Mouse (Mus musculus) bone marrow, adult 2 months (tissue): Measurements from ENCODE around the gene Ywhab. TPM values are rescaled to one million over a fixed set of nuclear protein-coding genes. Genes with fewer than 3 reads are reported as not detected.

Source experiments
- H3K27ac ChIP-seq: fragments of 200-500 bp; 2 replicates; pipeline ENCODE4 v1.5.1; 2012; ENCODE audit warnings: low read depth, mild to moderate bottlenecking, control low read depth, inconsistent platforms, low read length; ENCODE audit not compliant: control insufficient read depth, poor library complexity, insufficient read depth
- H3K4me1 ChIP-seq: fragments of 200-500 bp; 2 replicates; pipeline ENCODE4 v1.6.1; 2011; ENCODE audit warnings: low read length; ENCODE audit not compliant: control insufficient read depth, insufficient read depth
- H3K4me3 ChIP-seq: fragments of 200-500 bp; replicated peaks from 2 replicates; pipeline ENCODE3; 2011; ENCODE audit warnings: mild to moderate bottlenecking, low read depth, low read length, control low read depth; ENCODE audit not compliant: control insufficient read depth
- CTCF ChIP-seq: fragments of 200-500 bp; IDR thresholded peaks from 2 replicates; pipeline ENCODE4 v1.5.1; 2011; ENCODE audit warnings: low read length, control low read depth; ENCODE audit not compliant: control insufficient read depth, insufficient read depth
- POLR2A ChIP-seq: fragments of 200-500 bp; IDR thresholded peaks from 2 replicates; pipeline ENCODE4 v1.6.1; 2011; ENCODE audit warnings: low read depth, mild to moderate bottlenecking, control low read depth, low read length, borderline replicate concordance; ENCODE audit not compliant: control insufficient read depth
- WGBS: fragments of 180-500 bp; shearing (Covaris S2); methylation state at CpG from one replicate; pipeline ENCODE4 v1.1.7; 2018; 5-methylcytosine and 5-hydroxymethylcytosine counted together
- polyA plus RNA-seq: library from polyadenylated mRNA; stranded (reverse); fragments of >200 nt; gene quantifications from 2 replicates; pipeline ENCODE4 v1.2.4, GENCODE M21; 2011; ENCODE audit warnings: low replicate concordance; ENCODE audit not compliant: missing spikeins, insufficient read depth, insufficient read length

Ywhab gene
- 38.3 and 61.2 TPM in 2 replicates for polyA plus RNA-seq

GRCm38 (mm10) chr2:163994654-163994976, at the start of gene Ywhab:
TSS of gene Ywhab (plus strand) at chr2:163994960.
- WGBS: 1% methylated on average over 14 of the region's 14 CpGs
- H3K4me1 ChIP-seq: peaks cover 1% of the 10 kb centered on the region; the same call in 1 of the 2 replicates
- TF ChIP-seq CTCF (no peak), POLR2A (no peak)
- H3K4me3 ChIP-seq: peak within 1 kb of the TSS; percentile 96
- H3K27ac ChIP-seq: peak within 1 kb of the TSS; percentile 99

- TF ChIP-seq POLR2A (no peak), CTCF (no peak)
- H3K4me3 ChIP-seq: no peak overlapping the region
- WGBS: 74% methylated on average over 15 of the region's 15 CpGs
- H3K4me1 ChIP-seq: no peaks in the 10 kb centered on the region
- no peak overlapping the region for H3K27ac ChIP-seq
Observed at GRCm38 (mm10) chr2:163946221-163946620, 48.5 kb upstream of the Ywhab start.

DNA sequence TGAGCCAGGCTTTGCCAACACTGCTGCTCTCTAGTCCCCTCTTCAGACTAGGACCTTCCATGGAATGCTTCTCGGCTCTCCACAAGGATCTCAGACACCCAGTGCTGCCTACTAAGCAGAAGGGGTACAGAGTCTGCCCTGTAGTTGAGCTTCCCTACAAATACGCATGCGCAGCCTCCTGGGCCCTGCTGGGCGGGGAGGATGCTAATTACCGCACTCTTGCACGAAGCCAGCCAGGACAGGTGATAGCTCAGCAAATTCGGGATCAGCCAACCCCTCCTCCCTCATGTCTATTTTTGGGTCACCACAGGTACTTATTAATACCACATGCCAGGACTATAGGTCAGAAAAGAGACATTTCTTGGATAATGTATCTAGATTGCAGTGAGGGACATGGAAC, 46.8 kb upstream of the Ywhab start:
- no peaks in the 10 kb centered on the region for H3K4me1 ChIP-seq
- no peak overlapping the region for H3K4me3 ChIP-seq
- TF ChIP-seq CTCF (no peak), POLR2A (no peak)
- WGBS: 76% methylated on average over 7 of the region's 7 CpGs
- H3K27ac ChIP-seq: no peak overlapping the region

DNA sequence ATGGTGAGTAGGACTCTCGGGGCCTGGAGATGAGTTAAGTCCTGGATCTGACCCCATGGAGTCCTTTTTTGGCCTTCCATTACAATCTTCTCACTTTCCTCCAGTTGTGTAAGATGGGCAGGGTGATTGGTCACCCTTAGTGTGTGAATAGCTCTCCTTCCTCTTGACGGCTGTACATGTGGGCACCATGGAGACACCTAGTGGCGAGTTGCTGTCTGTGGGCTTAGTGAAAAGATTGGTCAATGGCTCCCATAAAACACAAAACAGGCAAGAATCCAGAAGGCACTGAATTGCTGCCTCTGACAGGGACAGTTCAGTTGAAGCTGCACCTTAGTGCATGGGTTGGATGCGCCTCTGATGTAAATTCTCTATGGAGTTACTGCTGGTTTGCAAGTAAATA, 43.0 kb upstream of the Ywhab start:
- Histone ChIP-seq H3K4me1 (no peaks in the 10 kb centered on the region), H3K27ac (no peak overlapping the region), H3K4me3 (no peak overlapping the region)
- TF ChIP-seq POLR2A (no peak), CTCF (peak; percentile 59)
- WGBS: 23% methylated on average over 4 of the region's 4 CpGs

GRCm38 (mm10) chr2:163953622-163954310, 41.0 kb upstream of the Ywhab start:
- TF ChIP-seq POLR2A (no peak), CTCF (no peak)
- Histone ChIP-seq H3K27ac (no peak overlapping the region), H3K4me3 (no peak overlapping the region), H3K4me1 (no peaks in the 10 kb centered on the region)
- 73% methylated on average over 7 of the region's 7 CpGs for WGBS

DNA sequence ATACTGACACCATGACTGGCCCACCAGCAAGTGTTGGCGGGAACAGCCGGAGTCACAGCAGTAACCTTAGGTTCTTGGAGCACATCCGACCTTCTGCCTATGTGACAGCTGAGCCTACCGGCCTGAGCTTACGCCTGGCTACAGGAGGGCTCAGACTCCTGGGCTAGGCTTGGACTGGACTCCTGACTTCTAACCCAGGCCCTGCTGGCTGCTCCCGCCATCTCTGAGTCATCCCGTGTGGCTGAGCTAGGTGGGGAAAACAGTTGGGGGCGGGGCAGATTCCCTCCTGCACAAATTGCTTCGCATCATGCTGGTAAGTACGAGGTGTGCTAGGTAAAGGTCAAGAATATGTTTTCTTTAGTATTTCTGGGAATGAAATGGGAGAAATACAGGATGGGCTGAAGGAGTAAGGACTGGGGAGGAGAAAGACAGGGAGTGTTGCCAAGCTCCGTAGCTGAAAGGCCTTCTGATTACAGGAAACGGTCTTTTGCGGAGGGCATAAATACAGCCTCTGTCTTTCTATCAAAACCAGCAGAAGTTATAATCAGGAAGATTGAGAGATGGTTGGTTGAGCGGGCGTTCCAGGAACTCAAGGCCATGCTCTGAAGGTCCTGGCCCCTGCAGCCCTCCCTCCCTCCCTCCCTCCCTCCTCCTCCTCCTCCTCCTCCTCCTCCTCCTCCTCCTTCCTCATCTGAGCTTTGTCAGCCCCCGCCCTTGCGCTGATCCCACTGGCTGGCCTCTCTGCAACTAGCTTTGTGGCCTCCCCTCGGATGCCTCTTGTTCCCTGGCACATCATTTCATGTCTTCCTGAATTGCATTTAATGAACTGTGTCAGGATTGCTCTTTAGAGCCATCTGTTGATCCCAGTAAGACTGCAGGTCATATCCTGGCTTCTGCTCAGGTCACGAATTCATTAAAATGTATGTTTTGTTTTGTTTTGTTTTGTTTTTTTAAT, 29.9 kb upstream of the Ywhab start:
- Histone ChIP-seq H3K4me3 (no peak overlapping the region), H3K4me1 (no peaks in the 10 kb centered on the region), H3K27ac (no peak overlapping the region)
- WGBS: 68% methylated on average over 18 of the region's 19 CpGs
- TF ChIP-seq POLR2A (no peak), CTCF (no peak)

- Histone ChIP-seq H3K4me1 (no peaks in the 10 kb centered on the region), H3K27ac (no peak overlapping the region), H3K4me3 (no peak overlapping the region)
- TF ChIP-seq POLR2A: no peak
- TF ChIP-seq CTCF: no peak
- 57% methylated on average over 7 of the region's 7 CpGs for WGBS
Observed at GRCm38 (mm10) chr2:163965706-163966105, 29.1 kb upstream of the Ywhab start.

DNA sequence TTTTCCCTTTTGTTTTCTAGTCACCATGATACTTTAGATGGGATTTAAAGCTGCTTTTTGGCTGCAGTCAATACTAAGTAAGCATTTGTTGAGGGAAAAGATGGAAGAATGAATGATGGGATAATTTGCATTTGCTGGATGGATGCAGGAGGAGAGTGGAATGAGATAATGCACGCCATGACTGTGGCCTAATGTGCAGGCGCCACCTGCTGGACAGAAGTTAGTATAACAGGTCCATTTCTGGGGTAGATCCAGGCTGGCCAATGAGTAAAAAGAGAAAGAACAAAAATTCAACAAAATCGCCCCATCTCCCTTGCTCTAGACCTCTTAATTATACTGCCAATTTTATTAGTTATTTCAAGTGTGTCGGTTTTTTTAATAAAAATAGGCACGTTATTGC, 26.2 kb upstream of the Ywhab start:
- WGBS: 3% methylated on average over 5 of the region's 5 CpGs
- Histone ChIP-seq H3K4me3 (no peak overlapping the region), H3K4me1 (no peaks in the 10 kb centered on the region), H3K27ac (no peak overlapping the region)
- TF ChIP-seq POLR2A (no peak), CTCF (peak; percentile 91)
